Mouse (Mus musculus): ENCODE measurements at regions not wholly inside any gene's neighbourhood (a gene's known extent, or its start where the extent isn't known, plus 50 kb on each side); places are given as distances from the start of the nearest gene placed in this dataset.
A peak's percentile ranks its signal among the peaks of the same experiment; 100 is the strongest.

GRCm38 (mm10) chr8:126529409-126529808 lies 54.5 kb upstream of the Tarbp1 start:
- intact Hi-C loops (cut with DNase I) = no loop called here

DNA sequence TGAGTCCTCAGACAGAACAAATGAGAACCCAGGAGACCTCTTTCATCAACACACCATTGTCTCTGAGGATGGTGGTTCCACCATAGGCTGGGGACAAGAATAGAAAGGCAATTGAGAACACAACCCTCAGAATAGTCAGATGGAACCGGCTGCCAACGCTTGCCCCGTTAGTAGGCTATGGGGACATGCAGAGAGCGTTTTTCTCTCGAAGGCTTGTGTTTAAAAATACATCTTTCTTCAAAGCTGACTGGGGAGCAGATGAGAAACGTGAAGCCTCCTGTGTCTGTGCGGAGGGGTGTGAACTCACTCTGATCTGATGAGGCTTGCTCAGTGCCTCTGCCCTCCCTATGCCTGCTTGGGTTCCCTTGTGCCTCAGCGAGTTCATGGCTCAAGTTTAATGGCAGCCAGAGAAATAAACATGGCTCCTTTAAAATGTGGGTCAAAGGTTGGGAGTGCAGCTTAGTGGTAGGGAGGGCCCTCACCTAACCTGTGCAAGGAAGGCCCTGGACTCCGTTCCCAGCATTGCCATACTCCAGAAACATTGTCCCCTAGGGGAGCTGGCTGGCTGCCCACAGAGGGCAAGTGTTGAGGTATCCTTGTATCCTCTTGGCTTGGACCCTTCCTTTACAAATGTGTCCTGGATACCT lies 53.7 kb upstream of the Tarbp1 start:
- peak overlapping the region; percentile 91 for H3K27ac ChIP-seq
- WGBS = 79% methylated on average over 9 of the region's 9 CpGs
- TF ChIP-seq CTCF (IDR thresholded peaks at IDR 0.05) (no peak), EP300 (IDR thresholded peaks at IDR 0.05; ENCODE audit: insufficient read depth, low read depth, low read length) (no peak), POLR2A (IDR thresholded peaks at IDR 0.05; ENCODE audit: insufficient read depth, low read depth, low read length) (no peak)
- peaks cover 12% of the 10 kb centered on the region; the same call in 1 of the 2 replicates for H3K36me3 ChIP-seq (ENCODE audit: control insufficient read depth, insufficient read depth, low read length)
- no peaks in the 10 kb centered on the region for H3K79me2 ChIP-seq (replicated peaks; ENCODE audit: control insufficient read depth, insufficient read depth, low read length)
- H3K9ac ChIP-seq (ENCODE audit: low read depth, low read length) = no peak overlapping the region
- peaks cover 38% of the 10 kb centered on the region for H3K4me1 ChIP-seq (ENCODE audit: control insufficient read depth, insufficient read depth, low read length)
- H3K4me3 ChIP-seq = no peak overlapping the region
- intact Hi-C loops (cut with DNase I) = no loop called here
- peak in 1 of 2 experiments; percentile 46 for DNase-seq
- H3K27me3 ChIP-seq (ENCODE audit: control insufficient read depth, insufficient read depth, low read length) = no peaks in the 10 kb centered on the region

More at GRCm38 (mm10) chr8:126529409-126529808, 54.5 kb upstream of the Tarbp1 start:
- Histone ChIP-seq H3K27ac (peak overlapping the region; percentile 91; the same call in 1 of the 2 replicates), H3K36me3 (ENCODE audit: control insufficient read depth, insufficient read depth, low read length) (peaks cover 12% of the 10 kb centered on the region; the same call in 1 of the 2 replicates), H3K4me1 (ENCODE audit: control insufficient read depth, insufficient read depth, low read length) (peaks cover 31% of the 10 kb centered on the region), H3K9ac (ENCODE audit: low read depth, low read length) (no peak overlapping the region), H3K27me3 (ENCODE audit: control insufficient read depth, insufficient read depth, low read length) (no peaks in the 10 kb centered on the region), H3K4me3 (no peak overlapping the region), H3K79me2 (replicated peaks; ENCODE audit: control insufficient read depth, insufficient read depth, low read length) (no peaks in the 10 kb centered on the region)
- DNase-seq = no peak
- TF ChIP-seq EP300 (IDR thresholded peaks at IDR 0.05; ENCODE audit: insufficient read depth, low read depth, low read length) (no peak), CTCF (IDR thresholded peaks at IDR 0.05) (no peak), POLR2A (IDR thresholded peaks at IDR 0.05; ENCODE audit: insufficient read depth, low read depth, low read length) (no peak)
- 89% methylated on average over 3 of the region's 3 CpGs for WGBS

DNA sequence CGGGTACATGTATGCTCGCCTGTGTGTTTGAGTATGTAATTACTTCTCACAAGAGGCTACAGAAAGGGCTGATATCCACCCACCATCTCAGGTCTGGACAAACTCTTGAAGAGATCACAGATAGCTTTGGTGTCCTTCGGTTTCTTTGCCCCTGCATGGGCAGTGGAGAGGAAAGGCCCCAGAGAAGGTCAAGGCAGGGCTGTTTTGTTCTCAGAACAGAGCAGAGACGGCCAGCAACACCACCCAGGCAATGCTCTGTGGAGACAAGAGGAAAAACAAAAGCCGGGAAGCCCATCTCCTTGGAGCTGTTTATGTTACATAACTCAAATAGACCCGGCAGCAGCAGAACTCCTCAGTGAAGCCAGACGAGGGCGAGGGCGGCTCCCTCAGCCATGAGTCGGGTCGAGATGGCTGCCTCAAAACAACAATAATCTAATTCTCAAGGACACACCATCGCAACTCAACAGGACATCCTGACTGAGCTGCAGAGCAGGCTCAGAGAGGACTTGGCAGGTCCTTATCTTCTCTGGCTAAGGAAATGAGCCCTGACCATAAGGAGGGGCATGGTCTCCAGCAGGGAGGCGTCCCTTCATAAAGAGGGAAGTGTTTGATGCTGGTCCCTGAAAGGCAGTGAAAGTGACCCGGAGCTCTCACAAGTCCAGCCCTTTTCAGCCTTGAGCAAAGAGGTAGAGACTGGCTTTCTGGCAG lies 52.2 kb upstream of the Tarbp1 start:
- peaks cover 12% of the 10 kb centered on the region; the same call in 1 of the 2 replicates for H3K36me3 ChIP-seq (ENCODE audit: control insufficient read depth, insufficient read depth, low read length)
- 17% methylated on average over 14 of the region's 14 CpGs for WGBS
- H3K9ac ChIP-seq (ENCODE audit: low read depth, low read length) = no peak overlapping the region
- intact Hi-C loops (cut with DNase I) = loop anchor here (1.0 to 2.0 kb wide), 4 partner anchors 56 to 278 kb away; no protein-coding TSS in a partner anchor
- H3K27me3 ChIP-seq (ENCODE audit: control insufficient read depth, insufficient read depth, low read length) = no peaks in the 10 kb centered on the region
- peak overlapping the region; percentile 91 for H3K27ac ChIP-seq
- peak; percentile 33 for TF ChIP-seq CTCF (IDR thresholded peaks at IDR 0.05)
- peak; percentile 98 for TF ChIP-seq EP300 (IDR thresholded peaks at IDR 0.05; ENCODE audit: insufficient read depth, low read depth, low read length)
- TF ChIP-seq POLR2A (IDR thresholded peaks at IDR 0.05; ENCODE audit: insufficient read depth, low read depth, low read length) = peak; percentile 71; the same call in 1 of the 2 replicates
- no peak overlapping the region for H3K4me3 ChIP-seq
- DNase-seq = peak; percentile 80 to 89
- H3K4me1 ChIP-seq (ENCODE audit: control insufficient read depth, insufficient read depth, low read length) = peaks cover 42% of the 10 kb centered on the region
- no peaks in the 10 kb centered on the region for H3K79me2 ChIP-seq (replicated peaks; ENCODE audit: control insufficient read depth, insufficient read depth, low read length)

DNA sequence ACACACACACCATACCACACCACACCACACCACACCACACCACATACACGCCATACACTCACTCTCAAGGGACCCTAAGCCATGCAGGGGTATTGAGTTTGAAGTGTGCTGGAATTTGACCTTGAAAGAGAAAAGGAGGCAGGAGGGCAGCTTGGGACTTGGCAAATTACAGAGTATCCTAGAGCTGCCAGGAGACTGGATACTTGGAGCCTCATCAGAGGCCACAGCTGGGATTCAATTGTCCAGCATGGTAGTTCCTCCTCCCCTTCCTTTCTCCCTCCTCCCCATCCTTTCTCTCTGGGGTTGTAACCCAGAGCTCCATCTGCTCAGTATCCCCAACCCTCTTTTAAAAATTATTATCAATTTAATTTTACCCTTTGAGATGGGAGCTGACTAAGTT lies 50.7 kb upstream of the Tarbp1 start:
- WGBS = 54% methylated on average over 1 of the region's 1 CpGs
- intact Hi-C loops (cut with DNase I) = no loop called here
- TF ChIP-seq POLR2A (IDR thresholded peaks at IDR 0.05; ENCODE audit: insufficient read depth, low read depth, low read length) = no peak
- no peak for TF ChIP-seq CTCF (IDR thresholded peaks at IDR 0.05)
- no peak for TF ChIP-seq EP300 (IDR thresholded peaks at IDR 0.05; ENCODE audit: insufficient read depth, low read depth, low read length)
- peak overlapping the region; percentile 91 for H3K27ac ChIP-seq
- H3K4me3 ChIP-seq = no peak overlapping the region
- H3K4me1 ChIP-seq (ENCODE audit: control insufficient read depth, insufficient read depth, low read length) = peaks cover 36% of the 10 kb centered on the region
- DNase-seq = peak in 1 of 2 experiments; percentile 42
- H3K36me3 ChIP-seq (ENCODE audit: control insufficient read depth, insufficient read depth, low read length) = peaks cover 12% of the 10 kb centered on the region; the same call in 1 of the 2 replicates
- no peaks in the 10 kb centered on the region for H3K79me2 ChIP-seq (replicated peaks; ENCODE audit: control insufficient read depth, insufficient read depth, low read length)
- no peak overlapping the region for H3K9ac ChIP-seq (ENCODE audit: low read depth, low read length)
- no peaks in the 10 kb centered on the region for H3K27me3 ChIP-seq (ENCODE audit: control insufficient read depth, insufficient read depth, low read length)

All from heart, adult 2 months (tissue).